Mouse (Mus musculus) lung, adult 10 weeks (tissue): ENCODE measurements around the gene Klk1b26. TPM values are rescaled to one million over a fixed set of nuclear protein-coding genes. Genes with fewer than 3 reads are reported as not detected.

Experiments used
- polyA plus RNA-seq: library from polyadenylated mRNA; stranded (reverse); fragments of 350-450 nt; fragmentation: Illumina TruSeq; extraction: RNeasy Lipid Tissue Mini Kit (QIAGEN cat#74804); gene quantifications from one replicate; pipeline ENCODE4 v1.2.3, GENCODE M21; 2014; ENCODE audit warnings: low read depth, low replicate concordance; ENCODE audit not compliant: insufficient read depth

Klk1b26 gene
- not detected for polyA plus RNA-seq

DNA sequence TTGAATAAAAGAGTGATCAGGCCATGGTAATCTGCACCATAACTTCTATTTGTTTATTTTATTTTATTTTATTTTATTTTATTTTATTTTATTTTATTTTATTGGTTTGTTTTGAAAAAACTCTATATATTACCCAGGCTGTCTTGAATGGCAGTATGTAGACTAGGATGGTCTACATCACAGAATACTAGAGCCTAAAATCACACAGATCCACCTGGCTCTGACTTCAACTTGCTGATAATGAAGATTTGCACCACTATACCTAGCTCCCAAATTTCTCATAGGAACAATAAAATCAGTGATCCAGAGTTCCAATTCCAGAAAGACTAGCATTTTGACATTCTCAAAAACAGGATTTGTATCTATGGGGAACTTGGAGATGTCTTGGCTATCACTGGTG, at the start of gene Klk1b26:
Gene Klk1b26, plus strand, starts transcription at position 301 of the 400 bp plus-strand sequence.

DNA sequence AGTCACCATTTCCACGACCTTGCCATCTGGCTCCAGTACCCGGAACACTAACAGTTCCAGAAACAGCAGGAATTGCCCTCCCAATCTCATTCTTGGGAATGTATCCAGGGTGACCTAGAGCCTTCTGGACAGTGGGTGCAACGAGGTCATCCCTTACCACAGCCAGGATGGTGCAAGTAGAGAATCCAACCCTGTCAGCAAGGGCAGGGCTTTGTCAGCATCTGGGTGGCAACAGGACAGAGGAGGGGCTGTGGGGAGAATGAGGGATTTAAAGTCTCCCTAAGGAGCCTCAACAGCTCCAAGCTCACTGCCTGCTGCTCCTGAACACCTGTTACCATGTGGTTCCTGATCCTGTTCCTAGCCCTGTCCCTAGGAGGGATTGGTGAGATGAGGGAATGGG, 45.5 kb upstream of the Klk1b26 start, which contains the start of gene Klk1b1:
Gene Klk1b1, plus strand, starts transcription at position 301 of the 400 bp plus-strand sequence.

GRCm38 (mm10) chr7:43975761-43976160, 36.2 kb upstream of the Klk1b26 start, which contains the start of gene Klk1b9:
TSS of gene Klk1b9 (plus strand) at chr7:43976061.

DNA sequence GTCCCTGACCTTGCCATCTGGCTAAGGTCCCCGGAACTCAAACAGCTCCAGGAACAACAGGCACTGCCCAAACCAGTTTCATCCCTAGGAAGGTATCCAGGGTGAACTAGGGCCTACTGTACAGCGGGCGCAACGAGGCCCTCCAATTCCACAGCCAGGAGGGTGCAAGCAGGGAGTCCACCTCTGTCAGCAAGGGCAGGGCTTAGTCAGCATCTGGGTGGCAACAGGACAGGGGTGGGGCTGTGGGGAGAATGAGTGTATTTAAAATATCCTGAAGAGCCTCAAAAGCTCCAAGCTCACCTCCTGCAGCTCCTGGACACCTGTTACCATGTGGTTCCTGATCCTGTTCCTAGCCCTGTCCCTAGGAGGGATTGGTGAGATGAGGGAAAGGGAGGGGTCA, 16.4 kb upstream of the Klk1b26 start, which contains the start of gene Klk1b11:
Gene Klk1b11, plus strand, starts transcription at position 301 of the 400 bp plus-strand sequence.

GRCm38 (mm10) chr7:44051990-44052389, 40.0 kb downstream of the Klk1b26 start, which contains the start of gene Klk1b27:
TSS of gene Klk1b27 (plus strand) at chr7:44052290.

Other genes starting within 250 kb of the Klk1b26 start
- gene Klk12, start 243.3 kb upstream of the Klk1b26 start, polyA plus RNA-seq = not detected
- gene Klk11, start 237.6 kb upstream of the Klk1b26 start, polyA plus RNA-seq = 1.8 TPM
- gene Klk10, start 231.1 kb upstream of the Klk1b26 start, polyA plus RNA-seq = 0.92 TPM
- gene Klk9, start 220.3 kb upstream of the Klk1b26 start, polyA plus RNA-seq = not detected
- gene Klk8, start 214.6 kb upstream of the Klk1b26 start, polyA plus RNA-seq = 20.3 TPM
- not detected for gene Klk7, start 200.9 kb upstream of the Klk1b26 start, polyA plus RNA-seq
- not detected for gene Klk6, start 187.7 kb upstream of the Klk1b26 start, polyA plus RNA-seq
- not detected for gene Klk5, start 170.2 kb upstream of the Klk1b26 start, polyA plus RNA-seq
- not detected for gene Klk4, start 131.0 kb upstream of the Klk1b26 start, polyA plus RNA-seq
- not detected for gene Klk15, start 78.4 kb upstream of the Klk1b26 start, polyA plus RNA-seq
- not detected for gene Klk1b8, start 61.5 kb upstream of the Klk1b26 start, polyA plus RNA-seq
- not detected for gene Klk1b1, start 45.4 kb upstream of the Klk1b26 start, polyA plus RNA-seq
- gene Klk1b9, start 36.1 kb upstream of the Klk1b26 start, polyA plus RNA-seq = not detected
- gene Klk1b11, start 16.3 kb upstream of the Klk1b26 start, polyA plus RNA-seq = not detected
- not detected for gene Klk1b27, start 40.1 kb downstream of the Klk1b26 start, polyA plus RNA-seq
- gene Klk1b21, start 90.2 kb downstream of the Klk1b26 start, polyA plus RNA-seq = not detected
- gene Klk1b22, start 100.5 kb downstream of the Klk1b26 start, polyA plus RNA-seq = not detected
- not detected for gene Klk1b16, start 124.6 kb downstream of the Klk1b26 start, polyA plus RNA-seq
- not detected for gene Klk1b24, start 176.1 kb downstream of the Klk1b26 start, polyA plus RNA-seq
- gene Klk1b3, start 186.0 kb downstream of the Klk1b26 start, polyA plus RNA-seq = not detected
- not detected for gene Klk1b4, start 195.3 kb downstream of the Klk1b26 start, polyA plus RNA-seq
- gene Klk1b5, start 203.8 kb downstream of the Klk1b26 start, polyA plus RNA-seq = not detected
- 1.4 TPM for gene Klk1, start 213.2 kb downstream of the Klk1b26 start, polyA plus RNA-seq
- not detected for gene Gm36864, start 224.0 kb downstream of the Klk1b26 start, polyA plus RNA-seq
- 0.31 TPM for gene 1700028J19Rik, start 234.5 kb downstream of the Klk1b26 start, polyA plus RNA-seq
- 13.5 TPM for gene 2410002F23Rik, start 234.6 kb downstream of the Klk1b26 start, polyA plus RNA-seq
- gene Acp4, start 245.2 kb downstream of the Klk1b26 start, polyA plus RNA-seq = not detected
- gene Gm15517, start 249.3 kb downstream of the Klk1b26 start, polyA plus RNA-seq = not detected